Mouse (Mus musculus) bone marrow, adult 2 months (tissue): ENCODE measurements at regions not wholly inside any gene's neighbourhood (a gene's known extent, or its start where the extent isn't known, plus 50 kb on each side); places are given as distances from the start of the nearest gene placed in this dataset.

Experiments used
- H3K27ac ChIP-seq: fragments of 200-500 bp; 2 replicates; pipeline ENCODE4 v1.5.1; 2012; ENCODE audit warnings: low read depth, mild to moderate bottlenecking, control low read depth, inconsistent platforms, low read length; ENCODE audit not compliant: control insufficient read depth, poor library complexity, insufficient read depth
- H3K4me1 ChIP-seq: fragments of 200-500 bp; 2 replicates; pipeline ENCODE4 v1.6.1; 2011; ENCODE audit warnings: low read length; ENCODE audit not compliant: control insufficient read depth, insufficient read depth
- H3K4me3 ChIP-seq: fragments of 200-500 bp; replicated peaks from 2 replicates; pipeline ENCODE3; 2011; ENCODE audit warnings: mild to moderate bottlenecking, low read depth, low read length, control low read depth; ENCODE audit not compliant: control insufficient read depth
- CTCF ChIP-seq: fragments of 200-500 bp; IDR thresholded peaks from 2 replicates; pipeline ENCODE4 v1.5.1; 2011; ENCODE audit warnings: low read length, control low read depth; ENCODE audit not compliant: control insufficient read depth, insufficient read depth
- POLR2A ChIP-seq: fragments of 200-500 bp; IDR thresholded peaks from 2 replicates; pipeline ENCODE4 v1.6.1; 2011; ENCODE audit warnings: low read depth, mild to moderate bottlenecking, control low read depth, low read length, borderline replicate concordance; ENCODE audit not compliant: control insufficient read depth
- WGBS: fragments of 180-500 bp; shearing (Covaris S2); methylation state at CpG from one replicate; pipeline ENCODE4 v1.1.7; 2018; 5-methylcytosine and 5-hydroxymethylcytosine counted together

DNA sequence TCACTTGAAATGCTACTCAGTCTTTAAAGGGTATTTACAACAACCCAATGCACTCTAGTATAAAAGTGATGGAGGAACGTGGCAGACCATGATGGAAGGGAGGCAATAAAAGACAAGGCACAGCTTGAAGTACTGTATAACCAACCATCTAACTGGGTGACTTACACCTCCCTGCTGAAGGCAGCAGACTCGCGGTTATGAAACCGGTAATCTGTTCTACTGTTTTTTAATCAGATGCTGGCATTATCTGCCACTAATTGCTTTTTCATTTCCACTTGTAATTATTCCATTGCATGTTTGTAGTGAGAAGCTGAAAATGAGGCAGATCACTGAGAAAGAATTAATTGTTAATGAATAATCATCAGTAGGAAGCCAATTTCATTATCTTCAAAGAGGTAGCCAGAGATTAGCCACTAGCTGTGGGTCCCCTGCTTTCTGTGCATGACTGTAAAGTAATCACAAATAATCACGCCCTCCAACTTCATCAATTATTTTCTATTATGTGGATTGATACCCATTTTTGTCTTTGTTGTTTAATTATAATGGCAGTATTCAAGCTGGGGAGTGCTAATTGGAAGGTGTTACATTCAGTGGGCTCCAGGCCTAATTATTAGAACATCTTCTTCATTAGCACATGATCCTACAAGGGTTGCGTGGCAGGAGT, 103.1 kb upstream of the Itga4 start:
- WGBS: 71% methylated on average over 6 of the region's 6 CpGs
- H3K4me3 ChIP-seq: no peak overlapping the region
- peaks cover 1% of the 10 kb centered on the region for H3K4me1 ChIP-seq
- TF ChIP-seq CTCF (no peak), POLR2A (no peak)
- no peak overlapping the region for H3K27ac ChIP-seq

DNA sequence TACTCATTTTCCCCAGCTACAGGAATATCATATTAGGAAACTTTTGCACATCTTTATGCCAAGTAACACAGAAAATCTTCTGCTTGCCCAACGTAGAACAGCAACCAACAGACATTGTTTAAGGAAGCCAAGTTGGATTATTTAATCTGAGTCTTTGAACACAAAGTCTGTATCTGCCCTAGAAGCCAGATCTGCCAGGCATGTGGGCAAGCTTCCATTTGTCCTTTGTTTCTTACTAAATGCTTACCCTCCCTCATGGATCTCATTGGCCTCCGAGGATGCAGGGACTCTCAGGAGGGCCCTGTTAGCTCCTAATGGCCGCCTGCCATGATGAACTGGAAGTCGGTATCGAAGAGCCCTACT, 102.5 kb upstream of the Itga4 start:
- Histone ChIP-seq H3K4me3 (no peak overlapping the region), H3K4me1 (peaks cover 1% of the 10 kb centered on the region), H3K27ac (no peak overlapping the region)
- WGBS: 77% methylated on average over 5 of the region's 5 CpGs
- TF ChIP-seq CTCF (no peak), POLR2A (no peak)

DNA sequence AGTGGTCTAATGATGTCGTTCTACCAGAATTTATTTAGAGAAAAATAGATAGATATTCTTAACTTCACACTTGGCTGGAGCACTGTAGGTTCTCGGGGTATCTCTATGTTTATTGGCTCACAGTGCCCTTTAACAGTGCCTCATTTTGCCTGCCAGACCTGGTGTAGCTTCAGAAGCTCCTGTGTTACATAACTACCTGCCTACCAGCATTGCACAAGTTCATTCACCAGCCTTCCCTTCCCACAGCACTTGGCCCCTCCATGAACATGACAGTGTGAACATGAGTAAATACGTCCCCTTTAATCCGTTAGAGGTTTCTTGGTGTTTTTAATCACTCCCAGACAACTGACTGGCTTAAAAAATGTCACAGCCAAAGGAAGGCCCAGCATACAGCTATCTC, 102.2 kb upstream of the Itga4 start:
- TF ChIP-seq CTCF: no peak
- no peak for TF ChIP-seq POLR2A
- 43% methylated on average over 4 of the region's 4 CpGs for WGBS
- no peak overlapping the region for H3K27ac ChIP-seq
- H3K4me1 ChIP-seq: peaks cover 1% of the 10 kb centered on the region
- H3K4me3 ChIP-seq: no peak overlapping the region

DNA sequence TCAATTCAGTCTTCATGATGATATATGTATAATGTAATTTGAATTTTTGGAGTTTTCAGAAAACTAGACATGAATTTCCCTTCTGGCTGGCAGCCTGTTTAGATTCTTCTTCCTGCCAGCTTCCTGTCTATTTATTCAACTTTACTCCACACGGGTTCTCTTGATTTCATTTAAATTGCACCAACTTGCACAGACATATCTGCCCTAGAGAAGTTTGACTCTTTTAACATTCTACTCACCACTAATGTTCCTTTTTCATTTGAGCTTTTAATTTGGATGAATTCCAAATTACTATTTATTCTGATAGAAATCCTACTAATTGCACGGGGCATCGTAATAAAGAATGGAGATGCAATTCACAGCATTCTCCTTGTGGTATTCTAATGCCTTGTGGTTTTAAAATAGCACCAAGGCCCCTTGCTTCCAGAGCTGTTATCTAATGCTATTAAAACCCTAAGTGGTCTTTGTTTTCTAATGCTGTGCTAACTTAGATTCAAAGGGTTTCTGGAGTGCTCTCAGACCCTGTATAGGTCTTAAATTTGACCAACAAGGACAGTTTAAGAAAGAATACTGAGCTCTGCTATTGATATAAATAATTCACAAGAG, 96.7 kb upstream of the Itga4 start:
- no peak overlapping the region for H3K4me3 ChIP-seq
- WGBS: 26% methylated on average over 3 of the region's 3 CpGs
- H3K27ac ChIP-seq: no peak overlapping the region
- no peaks in the 10 kb centered on the region for H3K4me1 ChIP-seq
- TF ChIP-seq CTCF (no peak), POLR2A (no peak)

DNA sequence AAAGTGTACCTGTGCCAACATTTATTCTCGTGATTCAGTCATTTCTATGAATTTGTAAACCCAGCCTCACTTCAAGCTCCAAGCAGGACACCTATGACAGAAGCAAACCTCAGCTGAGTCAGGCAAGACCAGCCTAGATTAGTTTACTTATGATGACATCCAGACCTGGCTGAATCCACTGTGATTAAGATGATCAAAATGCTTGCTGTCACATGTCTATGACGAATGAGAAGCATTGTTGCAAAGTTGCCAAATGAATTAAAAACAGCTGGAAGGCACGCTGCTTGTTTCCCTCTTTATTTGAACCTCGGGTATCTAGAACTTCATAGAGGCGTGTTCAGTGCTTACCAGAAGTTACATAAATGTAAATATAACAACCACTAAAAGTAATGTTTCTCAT, 95.9 kb upstream of the Itga4 start:
- no peaks in the 10 kb centered on the region for H3K4me1 ChIP-seq
- no peak overlapping the region for H3K27ac ChIP-seq
- H3K4me3 ChIP-seq: no peak overlapping the region
- no peak for TF ChIP-seq POLR2A
- TF ChIP-seq CTCF: no peak
- 68% methylated on average over 5 of the region's 5 CpGs for WGBS

DNA sequence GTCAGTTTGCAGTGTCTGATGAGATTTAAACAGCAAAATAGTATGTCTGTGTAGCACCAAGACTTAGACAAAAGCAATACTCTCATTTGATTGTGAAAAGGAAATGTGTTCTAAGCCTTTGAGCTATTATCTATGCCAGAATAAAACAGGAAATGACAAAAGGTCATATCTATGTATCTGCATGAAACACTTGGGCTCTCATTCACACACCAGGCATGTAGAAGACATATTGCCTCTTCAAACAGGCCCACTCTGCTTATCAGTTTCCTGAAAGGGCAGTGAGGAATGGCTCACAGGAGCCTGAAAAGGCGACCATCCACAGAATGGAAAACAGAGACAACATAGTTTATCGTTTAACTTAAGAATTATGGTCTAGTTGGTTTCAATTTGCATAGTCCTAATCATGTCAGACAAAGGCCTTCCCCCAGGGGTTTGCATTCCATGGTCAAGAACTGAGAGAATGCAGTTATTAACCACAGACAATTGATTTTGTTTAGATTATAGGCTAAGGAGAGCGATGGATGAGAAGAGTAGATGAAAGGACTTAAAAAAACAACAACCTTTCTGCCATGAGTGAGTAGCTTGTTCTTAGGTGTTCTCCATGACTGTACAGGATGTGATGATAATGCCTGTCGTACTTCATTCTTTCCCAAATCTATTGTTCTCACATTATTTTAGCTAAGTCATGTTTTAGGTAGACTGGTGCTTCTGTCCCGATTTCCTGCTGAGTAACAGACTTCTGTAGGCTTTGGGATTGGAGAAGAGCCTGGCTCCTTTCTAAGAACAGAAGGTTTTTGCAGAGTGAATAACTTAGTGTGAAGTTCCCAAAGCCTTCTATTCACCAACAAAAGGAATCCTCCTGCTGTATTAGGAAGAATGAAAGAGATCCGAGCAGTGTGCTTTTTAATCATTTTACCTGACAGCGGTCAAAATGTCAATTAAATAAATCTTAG, 82.0 kb upstream of the Itga4 start:
- WGBS: 52% methylated on average over 7 of the region's 7 CpGs
- H3K4me3 ChIP-seq: no peak overlapping the region
- no peaks in the 10 kb centered on the region for H3K4me1 ChIP-seq
- no peak overlapping the region for H3K27ac ChIP-seq
- TF ChIP-seq CTCF (no peak), POLR2A (no peak)

DNA sequence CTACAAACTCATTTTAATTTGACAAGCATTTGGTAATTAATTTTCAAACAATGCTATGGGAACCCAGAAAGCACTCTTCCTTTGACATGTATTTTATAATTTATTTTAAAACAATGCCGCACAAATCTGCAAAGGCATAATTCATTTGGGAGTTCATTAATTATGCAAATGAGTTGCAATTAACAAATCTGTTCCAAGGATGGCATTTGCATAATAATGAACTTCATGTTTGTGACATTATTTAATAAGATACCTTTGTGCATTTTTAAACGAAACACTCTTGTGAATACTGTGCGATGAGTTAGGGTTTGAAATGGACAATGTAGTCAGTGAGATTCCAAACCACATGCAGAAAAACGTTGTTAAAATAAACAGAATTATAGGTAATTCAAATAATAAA, 80.9 kb upstream of the Itga4 start:
- Histone ChIP-seq H3K4me3 (no peak overlapping the region), H3K4me1 (no peaks in the 10 kb centered on the region), H3K27ac (no peak overlapping the region)
- TF ChIP-seq CTCF (no peak), POLR2A (no peak)
- WGBS: 90% methylated on average over 4 of the region's 4 CpGs

DNA sequence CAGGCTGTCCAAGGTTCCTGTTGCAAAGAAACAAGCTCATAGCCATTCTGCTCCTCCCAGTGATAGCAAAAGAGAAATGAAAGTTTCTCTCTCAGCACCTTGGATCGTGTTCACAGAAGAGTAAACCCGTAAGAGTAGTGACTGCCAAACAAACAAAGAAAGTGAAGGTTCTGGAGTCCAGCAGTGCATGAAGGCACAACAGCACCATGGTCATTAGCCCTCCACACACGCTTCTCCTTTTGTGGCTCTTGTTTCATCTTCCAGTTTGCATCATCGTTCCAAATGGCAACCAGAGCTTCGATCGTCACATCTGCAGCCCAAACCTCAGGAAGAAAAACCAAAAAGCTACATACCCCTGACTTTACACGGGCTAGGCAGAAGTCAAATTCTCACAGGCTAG, 74.4 kb upstream of the Itga4 start:
- Histone ChIP-seq H3K4me3 (no peak overlapping the region), H3K27ac (no peak overlapping the region), H3K4me1 (no peaks in the 10 kb centered on the region; the same call in 1 of the 2 replicates)
- TF ChIP-seq CTCF (no peak), POLR2A (no peak)
- WGBS: 30% methylated on average over 7 of the region's 7 CpGs
